Mouse (Mus musculus) 3134 (cell line): ENCODE measurements around the gene Unc5b.
"Not testable (repeated sequence)": the region's sequence is repeated elsewhere in the genome, so short reads cannot be mapped to it uniquely, and the experiment has no call there.

Experiments
- DNase-seq: peaks from one replicate; pipeline ENCODE4 v3.0.0-alpha.2; 2011; ENCODE audit warnings: low spot score; ENCODE audit not compliant: insufficient read length; ENCODE audit errors: extremely low read depth

The Unc5b gene

DNA sequence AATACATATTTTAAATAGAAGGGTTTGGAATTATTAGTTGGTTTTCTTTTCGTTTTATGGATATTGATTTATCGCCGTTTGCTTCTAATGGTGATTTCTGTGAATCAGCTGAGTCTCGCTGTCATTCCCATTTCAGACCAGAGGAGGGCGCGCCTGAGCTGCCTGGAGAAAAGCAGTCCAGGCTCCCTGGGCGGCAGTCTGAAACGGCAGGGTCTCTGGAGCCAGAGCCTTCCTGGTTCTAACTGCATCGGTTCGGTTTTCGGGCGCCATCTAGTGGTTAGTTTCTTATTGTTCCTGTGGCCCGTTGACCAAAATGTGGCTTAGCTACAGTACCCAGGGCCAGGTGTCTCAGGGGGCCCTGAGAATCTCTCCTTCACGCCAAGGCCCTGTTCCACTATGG is 71.0 kb downstream of the Unc5b start:
- DNase-seq: peak; percentile 66

- peak; percentile 46 for DNase-seq
Measured at GRCm38 (mm10) chr10:60756992-60757391, 74.4 kb downstream of the Unc5b start.

- DNase-seq: no peak
Measured at GRCm38 (mm10) chr10:60756146-60756545, 75.2 kb downstream of the Unc5b start.

DNA sequence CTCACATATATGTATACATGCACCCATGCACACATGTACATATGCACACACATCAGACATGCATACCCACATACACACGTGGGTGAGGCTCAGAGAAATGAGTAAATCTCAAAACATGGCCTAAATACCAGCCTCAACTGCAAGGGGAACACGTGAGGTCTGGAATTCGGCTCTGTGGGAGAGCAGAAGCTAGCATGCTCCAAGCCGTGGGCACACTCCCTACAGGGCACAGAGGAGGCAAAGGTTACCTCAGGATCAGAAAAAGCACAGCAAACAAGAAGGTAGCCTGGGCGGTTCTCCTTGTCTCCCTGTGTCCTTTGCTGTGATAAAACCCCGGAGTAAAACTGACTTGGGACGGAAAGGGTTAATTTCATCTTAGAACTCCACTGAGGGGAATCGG is 77.4 kb downstream of the Unc5b start:
- DNase-seq: no peak

GRCm38 (mm10) chr10:60753261-60753660 is 78.1 kb downstream of the Unc5b start:
- DNase-seq: no peak

DNA sequence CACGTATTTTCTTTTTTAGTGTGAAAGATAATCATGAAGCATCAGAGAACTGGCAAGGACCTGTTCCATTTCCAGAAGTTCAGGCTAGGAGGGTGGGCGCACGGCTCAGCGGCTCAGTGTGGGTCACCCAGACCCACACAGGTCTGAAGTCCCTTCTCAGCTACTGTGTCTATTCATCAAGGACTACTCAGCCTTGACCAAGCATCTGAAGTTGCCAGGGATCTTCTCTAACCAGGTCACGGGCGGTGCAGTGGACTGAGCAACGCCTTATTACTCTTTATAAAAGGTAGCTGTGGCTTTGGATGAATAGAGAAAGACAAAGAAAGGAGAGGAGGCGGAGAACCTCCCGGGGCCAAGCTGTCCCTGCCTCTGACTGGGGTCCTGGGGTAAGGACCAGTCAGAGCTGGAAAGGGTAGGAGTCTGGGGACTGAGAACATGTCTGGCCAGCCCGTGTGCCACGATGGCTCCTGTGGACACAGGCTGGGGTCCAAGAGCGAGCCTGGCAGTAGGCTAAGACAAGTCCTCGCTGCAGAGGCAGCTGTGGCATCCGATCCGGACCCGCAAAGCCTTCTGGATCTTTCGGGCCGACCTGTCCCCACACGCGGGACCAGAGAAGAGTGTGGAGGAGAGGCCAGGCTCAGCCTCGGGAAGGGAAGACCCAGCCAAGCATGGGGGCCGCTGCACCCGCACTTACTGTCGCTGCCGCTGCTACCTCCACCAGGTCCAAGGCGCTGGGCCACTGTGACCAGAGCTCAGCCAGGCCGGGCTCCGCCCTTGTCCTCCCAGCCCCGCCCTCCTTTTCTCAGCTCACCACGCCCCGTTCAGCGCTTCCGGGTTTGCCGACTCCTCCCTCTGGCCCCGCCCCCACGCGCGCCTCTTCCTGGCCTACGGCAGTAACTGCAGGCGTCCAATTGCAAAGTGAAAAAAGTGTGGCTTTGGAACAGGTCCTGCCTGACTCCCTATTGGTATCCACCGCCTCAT is 79.1 kb downstream of the Unc5b start, which contains the start of gene Slc29a3:
Gene Slc29a3, minus strand, starts transcription at position 755 of the 981 bp plus-strand sequence.
- DNase-seq: peak; percentile 96

GRCm38 (mm10) chr10:60747667-60748212 is 83.6 kb downstream of the Unc5b start:
- DNase-seq: no peak

GRCm38 (mm10) chr10:60746512-60746911 is 84.9 kb downstream of the Unc5b start:
- no peak for DNase-seq

GRCm38 (mm10) chr10:60744543-60745290 is 86.7 kb downstream of the Unc5b start:
- DNase-seq: no peak

DNA sequence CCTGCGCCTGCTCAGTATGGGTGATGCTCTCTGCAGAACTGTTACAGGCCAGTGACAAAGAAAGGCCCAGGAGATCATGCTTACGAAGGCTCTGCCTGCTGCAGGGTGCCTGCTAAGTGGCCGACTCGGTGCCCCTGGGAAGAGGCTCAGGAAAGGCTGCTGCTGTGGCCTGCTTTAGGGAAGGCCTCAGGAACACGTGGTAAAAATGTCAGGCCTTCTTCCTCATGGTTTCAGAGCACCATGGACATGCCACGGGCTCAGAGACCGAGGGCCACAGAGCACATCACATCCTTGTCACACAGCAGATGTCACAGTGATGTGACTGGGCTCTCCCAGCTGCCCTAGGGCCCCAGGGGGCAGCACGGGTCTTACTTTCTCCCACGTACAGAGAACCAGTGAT is 87.7 kb downstream of the Unc5b start:
- no peak for DNase-seq

DNA sequence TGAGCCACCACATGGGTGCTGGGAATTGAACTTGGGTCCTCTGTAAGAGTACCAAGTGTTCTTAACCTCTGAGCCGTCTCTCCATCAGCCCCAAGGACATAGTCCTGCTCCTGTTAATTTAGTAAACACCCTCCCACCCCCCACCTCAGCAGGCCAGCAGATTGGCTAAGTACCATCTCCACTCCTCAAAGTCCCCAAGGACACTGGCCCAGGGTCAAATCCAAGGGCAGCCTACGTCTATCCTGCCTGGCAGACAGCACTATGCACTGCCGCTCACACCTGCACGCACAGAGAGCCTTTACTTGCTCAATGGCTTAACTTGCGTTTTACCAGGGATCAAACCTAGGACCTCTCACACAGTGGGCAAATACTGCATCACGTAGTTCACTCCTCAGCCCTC is 88.4 kb downstream of the Unc5b start:
- DNase-seq: no peak

GRCm38 (mm10) chr10:60742296-60742695 is 89.1 kb downstream of the Unc5b start:
- not testable (repeated sequence) for DNase-seq

GRCm38 (mm10) chr10:60741435-60741834 is 89.9 kb downstream of the Unc5b start:
- DNase-seq: no peak

DNA sequence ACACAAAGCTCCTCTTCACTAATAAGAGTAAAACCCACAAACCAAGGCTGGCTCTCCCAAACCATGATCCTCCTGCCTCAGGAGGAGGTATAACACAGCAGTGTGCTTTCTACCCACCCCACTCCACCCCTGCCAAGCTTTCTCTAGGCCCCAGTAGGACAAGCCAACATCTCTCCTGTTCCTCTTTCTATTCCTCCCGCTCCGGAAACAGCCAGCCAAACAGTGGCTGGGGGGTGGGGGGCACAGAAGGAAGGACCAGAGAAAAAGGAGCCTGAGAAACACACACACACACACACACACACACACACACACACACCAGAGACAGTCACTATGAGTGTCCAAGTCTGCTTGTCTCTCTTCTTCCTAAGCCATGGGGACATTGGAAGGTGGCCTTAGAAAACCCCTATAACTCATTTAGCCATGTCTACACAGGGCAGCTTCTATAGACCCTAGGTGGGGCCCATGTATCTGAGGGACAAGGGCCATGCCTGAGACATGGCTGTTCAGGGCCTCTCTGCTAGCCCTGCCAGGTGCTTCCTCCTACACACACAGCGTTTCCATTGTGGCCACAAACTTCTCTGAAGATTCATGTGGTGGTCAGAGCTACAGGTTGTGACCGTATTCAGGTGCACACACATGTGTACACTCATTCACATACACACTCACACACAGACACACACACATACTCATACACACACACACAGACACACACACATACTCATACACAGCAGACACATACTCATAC is 91.6 kb downstream of the Unc5b start:
- no peak for DNase-seq

DNA sequence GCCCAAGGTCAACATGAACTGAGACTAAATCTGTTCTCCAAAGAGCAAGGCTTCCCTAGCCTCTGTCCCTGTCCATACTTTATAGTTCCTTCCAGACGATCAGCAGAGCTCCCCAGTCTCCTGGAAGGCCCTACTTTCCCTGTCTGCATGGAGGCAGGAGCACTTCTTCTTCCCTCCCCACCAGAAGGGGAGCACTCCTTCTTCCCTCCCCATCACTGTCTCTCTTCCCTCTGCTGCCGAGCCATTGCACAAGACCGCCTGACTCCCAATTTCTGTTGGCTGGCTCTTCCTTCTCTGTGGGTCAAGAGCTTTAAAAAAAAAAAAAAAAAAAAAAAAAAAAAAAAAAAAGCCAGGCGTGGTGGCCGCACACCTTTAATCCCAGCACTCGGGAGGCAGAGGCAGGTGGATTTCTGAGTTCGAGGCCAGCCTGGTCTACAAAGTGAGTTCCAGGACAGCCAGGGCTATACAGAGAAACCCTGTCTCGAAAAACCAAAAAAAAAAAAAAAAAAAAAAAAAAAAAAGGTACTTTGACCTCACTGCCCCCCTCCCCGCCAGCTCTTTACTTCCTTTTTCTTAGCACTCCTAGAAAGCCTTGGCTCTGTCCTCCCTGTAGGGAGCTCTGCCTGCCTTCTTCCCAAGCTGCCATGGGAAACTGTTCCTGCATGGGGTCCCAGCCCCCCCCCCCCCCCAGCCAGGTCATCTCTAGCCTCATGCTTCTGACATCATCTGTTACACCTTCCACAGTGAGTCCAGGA is 93.3 kb downstream of the Unc5b start:
- no peak for DNase-seq

DNA sequence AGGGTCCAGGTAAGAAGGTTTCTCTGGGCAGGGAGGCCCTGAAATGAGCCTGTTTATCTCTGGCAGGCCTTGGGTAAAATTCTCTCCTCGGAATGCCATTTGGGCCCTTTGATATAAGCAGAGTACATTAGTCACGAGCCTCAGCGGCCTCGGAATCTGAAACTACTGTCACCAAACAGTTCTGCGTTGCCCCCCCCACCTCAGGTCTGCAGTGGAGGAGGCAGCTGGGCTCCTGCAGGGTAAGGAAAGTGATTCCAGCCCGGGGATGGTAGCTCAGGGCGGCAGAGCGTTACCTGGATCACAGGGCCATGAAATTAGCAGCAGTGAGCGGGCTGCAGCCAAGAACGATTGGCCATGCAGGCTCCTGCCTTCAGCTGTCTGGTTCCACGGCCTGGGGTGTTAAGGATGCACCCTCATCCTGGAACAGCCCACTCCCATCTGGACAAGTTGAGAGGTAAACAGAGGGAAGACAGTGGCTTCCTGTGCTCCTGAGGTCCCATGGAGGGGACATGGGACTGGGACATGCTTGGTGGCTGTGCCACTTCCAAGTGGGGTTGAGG is 94.1 kb downstream of the Unc5b start:
- DNase-seq: no peak

DNA sequence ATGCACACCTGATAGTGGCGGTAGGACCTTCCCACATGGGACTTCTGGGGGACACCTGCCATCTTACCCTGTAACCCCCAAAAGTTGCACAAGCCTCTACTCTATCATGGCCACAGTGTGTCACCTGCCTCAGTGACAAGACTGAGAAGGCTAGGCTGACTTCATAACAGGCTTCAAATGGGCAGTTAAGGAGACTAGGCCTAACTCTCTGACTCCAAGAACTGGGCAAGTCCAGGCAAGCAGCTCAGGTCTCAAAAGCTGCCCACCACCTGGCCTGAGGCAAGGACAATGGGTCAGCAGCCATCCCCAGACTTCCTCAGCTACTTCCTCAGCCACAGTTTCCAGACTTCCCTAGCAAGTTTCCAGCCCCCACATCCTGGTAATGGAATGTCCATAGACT is 95.6 kb downstream of the Unc5b start:
- no peak for DNase-seq

GRCm38 (mm10) chr10:60733471-60733870 is 97.9 kb downstream of the Unc5b start:
- DNase-seq: no peak

DNA sequence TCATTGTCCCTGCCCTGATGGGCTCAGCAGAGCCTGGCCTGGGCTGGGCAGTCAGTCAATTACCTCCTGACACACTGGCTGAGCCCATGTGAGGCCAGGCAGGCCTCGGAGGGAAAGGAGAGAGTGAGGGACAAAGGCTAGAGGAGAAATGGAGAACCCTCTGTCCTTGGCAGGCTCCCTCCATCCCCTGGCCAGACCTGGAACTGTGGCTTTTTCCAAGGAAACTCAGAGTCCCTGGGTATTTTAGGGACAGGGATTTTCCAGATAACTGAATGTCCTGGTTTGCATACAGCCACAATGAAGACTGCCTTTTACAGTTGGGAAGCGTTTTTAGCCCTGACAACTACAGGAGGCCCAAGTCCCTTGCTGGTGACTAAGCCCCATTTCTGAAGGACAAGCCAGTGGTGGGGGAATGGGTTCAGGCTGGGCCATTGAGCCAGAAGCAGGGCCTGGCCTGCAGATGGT is 99.0 kb downstream of the Unc5b start:
- DNase-seq: no peak
